Mouse (Mus musculus) C2C12 (cell line): Measurements from ENCODE around the gene Pard3.

Experiments
- CEBPB ChIP-seq: IDR thresholded peaks from one replicate; pipeline ENCODE4 v1.6.1; 2011; ENCODE audit warnings: low read depth, mild to moderate bottlenecking, control low read depth, moderate library complexity
- CTCF ChIP-seq: IDR thresholded peaks from one replicate; pipeline ENCODE4 v1.5.1; 2011; ENCODE audit not compliant: control insufficient read depth, insufficient read depth, insufficient read length
- FOSL1 ChIP-seq: IDR thresholded peaks from one replicate; pipeline ENCODE4 v1.8.0; 2011; ENCODE audit warnings: mild to moderate bottlenecking, low read length; ENCODE audit not compliant: poor library complexity, insufficient read depth, severe bottlenecking
- MYOG ChIP-seq: IDR thresholded peaks from one replicate; pipeline ENCODE4 v1.6.1; 2011; ENCODE audit not compliant: control insufficient read depth, insufficient read length; ENCODE audit errors: extremely low read depth
- USF1 ChIP-seq: IDR thresholded peaks from one replicate; pipeline ENCODE4 v1.6.1; 2011; ENCODE audit warnings: low read depth, mild to moderate bottlenecking, control low read depth, moderate library complexity

- TF ChIP-seq FOSL1 (no peak), CTCF (no peak), MYOG (no peak), CEBPB (no peak), USF1 (no peak)
Measured at GRCm38 (mm10) chr8:127345912-127346423, 282.3 kb downstream of the Pard3 start.
